Mouse (Mus musculus) T-helper 17 cell (primary cell): ENCODE results near the gene Smad5.

Source experiments
- in situ Hi-C, 2 experiments: fragments of 300-600 bp; cut with MboI, MseI; formaldehyde crosslinking; loops; 1 replicate in 1 of 2; 2 replicates in 1 of 2; pipeline ENCODE4 v1.15.1; 2025; ENCODE audit warnings: high pct_unique_total_duplicates in 2 of 2

Smad5 gene

DNA sequence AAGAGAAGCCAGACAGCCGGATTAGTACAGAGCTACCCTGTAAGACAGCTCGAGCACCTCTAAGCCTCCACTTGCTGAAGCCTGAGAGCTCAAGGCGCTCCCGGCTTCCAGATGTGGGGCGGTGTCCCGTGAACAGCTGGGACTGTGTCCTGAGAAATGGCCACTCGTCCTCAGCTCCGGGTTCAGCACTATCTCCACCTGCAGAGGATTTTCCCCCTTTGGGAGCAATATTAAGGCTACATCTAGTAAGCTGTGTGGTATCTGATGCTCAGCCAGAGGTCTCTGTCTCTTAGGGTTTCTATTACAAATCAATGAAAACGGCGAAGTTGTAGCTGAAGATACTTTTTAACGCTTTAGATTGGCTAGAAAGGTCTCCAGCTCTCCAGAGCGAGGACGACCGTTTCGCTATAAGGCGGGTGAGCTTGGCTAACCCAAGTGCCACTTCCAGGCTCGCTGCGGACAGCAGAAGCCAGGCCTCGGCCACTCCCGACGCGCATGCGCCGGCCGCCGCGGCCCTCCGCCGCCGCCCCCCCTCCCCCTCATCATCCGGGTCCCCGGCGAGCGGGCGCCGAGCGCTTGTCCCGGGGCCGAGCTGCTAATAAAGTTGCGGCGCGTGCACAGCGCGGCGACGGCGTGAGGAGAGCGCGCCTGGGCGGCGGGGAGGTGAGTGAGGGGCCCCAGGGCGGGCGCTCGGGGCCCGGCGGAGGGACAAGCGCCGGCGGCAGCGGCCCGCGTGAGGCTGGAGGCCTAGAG is at the start of gene Smad5:
Gene Smad5 (plus strand): TSS at position 542 of the 753 bp plus-strand sequence.
- in situ Hi-C loops: no loop called here

DNA sequence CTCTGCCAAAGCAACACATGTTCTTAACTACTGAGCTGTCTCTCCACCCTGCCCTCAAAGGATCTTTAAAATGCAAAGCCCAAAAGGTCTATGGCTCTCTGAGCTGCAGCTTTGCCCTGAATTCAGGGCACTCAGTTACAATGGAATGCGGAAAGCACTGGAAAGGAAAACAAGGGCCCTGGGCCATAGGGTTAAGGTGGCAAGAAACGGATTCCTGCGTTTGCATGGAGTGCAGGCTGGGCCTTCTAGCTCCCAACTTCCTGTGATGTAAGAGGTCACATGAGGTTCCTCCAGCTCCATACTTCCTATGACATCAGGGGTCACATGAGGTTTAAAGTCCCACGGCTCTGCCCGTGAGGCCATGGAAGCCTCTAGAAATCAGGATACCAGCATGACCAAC is 48.6 kb upstream of the Smad5 start:
- in situ Hi-C loops: loop anchor here in 1 of 2 experiments (10.0 kb wide), 2 partner anchors 459 to 1331 kb away; no protein-coding TSS in a partner anchor

DNA sequence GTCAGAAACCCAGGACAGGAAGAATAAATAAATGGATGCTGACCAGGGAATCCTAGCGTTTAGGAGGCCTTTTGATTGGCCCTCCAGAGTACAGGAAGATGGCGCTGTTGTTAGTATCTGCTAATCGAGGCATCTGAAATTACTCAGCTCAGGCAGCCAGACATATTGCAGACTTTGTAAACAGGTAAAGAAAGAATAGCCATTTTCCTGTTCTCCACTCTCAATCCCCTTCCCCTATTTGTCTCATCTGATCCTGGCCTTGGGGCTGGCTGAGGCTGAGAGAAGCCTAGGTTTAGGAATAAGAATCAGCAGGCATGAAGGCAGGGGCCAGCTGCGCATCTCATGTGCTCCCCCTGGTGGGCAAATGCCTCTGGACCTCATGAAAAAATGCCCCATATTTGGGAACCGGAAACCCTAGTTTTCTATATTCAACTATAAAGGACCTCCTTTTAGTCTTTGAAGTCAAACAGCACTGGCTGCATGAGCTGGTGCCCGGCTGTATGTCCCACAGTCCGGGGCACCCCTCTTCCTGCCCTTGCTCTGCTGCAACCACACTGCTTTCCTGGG is 44.8 kb upstream of the Smad5 start:
- in situ Hi-C loops: loop anchor here (5.0 to 10.0 kb wide), 3 partner anchors 186 to 1327 kb away; no protein-coding TSS in a partner anchor

DNA sequence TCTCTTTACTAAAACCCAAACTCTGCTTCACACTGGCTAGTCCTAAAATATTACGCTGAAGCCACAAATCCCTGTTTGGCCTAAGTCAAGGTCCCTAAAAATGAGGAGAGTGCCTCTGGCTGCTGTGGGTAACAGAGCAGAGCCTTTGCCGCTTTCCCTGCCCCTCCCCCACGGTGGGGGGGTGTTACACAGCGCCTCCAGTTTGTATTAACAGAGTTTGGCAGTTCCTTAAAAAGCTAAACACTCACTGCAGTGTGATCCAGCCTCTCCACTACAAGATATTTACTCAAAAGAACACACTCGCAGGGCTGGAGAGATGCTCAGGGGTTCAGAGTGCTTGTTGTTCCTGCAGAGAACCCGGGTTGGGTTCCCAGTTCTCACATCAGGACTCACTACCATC is 43.9 kb upstream of the Smad5 start:
- in situ Hi-C loops: loop anchor here (5.0 to 10.0 kb wide), 3 partner anchors 187 to 1326 kb away; no protein-coding TSS in a partner anchor

DNA sequence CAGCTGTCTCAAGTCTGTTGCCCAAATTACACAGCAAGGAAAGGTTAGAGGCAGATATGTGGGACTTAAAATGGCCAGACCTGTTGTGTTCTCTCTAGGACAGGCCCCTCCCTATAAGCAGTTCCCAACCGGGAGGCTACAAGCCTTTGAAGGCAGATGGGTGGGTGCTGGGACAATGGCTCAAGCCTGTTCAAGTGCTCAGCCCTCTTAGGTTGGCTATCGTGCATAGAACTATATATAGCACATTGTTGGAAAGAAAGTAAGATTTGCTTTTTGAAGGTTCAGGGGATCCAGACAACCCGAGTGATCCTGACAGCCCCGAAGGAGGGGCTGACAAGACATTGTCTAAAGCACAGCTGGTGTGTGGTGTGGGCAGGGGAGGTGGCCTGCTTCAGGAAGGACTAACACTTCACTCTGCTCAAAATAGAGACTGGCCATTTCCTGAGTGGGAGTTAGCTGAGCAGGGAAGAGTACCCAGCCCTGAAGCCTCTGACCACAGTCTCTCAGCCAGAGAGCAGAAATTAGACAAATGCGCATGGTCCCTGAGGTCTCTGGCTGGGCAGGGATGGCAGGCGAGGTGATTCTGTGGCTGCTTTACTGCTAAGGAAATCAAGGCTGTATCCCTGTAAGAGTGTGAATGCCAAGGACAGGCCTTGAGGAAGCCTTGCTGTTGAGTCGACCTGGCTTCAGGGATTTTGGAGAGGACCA is 40.7 kb upstream of the Smad5 start:
- in situ Hi-C loops: no loop called here

DNA sequence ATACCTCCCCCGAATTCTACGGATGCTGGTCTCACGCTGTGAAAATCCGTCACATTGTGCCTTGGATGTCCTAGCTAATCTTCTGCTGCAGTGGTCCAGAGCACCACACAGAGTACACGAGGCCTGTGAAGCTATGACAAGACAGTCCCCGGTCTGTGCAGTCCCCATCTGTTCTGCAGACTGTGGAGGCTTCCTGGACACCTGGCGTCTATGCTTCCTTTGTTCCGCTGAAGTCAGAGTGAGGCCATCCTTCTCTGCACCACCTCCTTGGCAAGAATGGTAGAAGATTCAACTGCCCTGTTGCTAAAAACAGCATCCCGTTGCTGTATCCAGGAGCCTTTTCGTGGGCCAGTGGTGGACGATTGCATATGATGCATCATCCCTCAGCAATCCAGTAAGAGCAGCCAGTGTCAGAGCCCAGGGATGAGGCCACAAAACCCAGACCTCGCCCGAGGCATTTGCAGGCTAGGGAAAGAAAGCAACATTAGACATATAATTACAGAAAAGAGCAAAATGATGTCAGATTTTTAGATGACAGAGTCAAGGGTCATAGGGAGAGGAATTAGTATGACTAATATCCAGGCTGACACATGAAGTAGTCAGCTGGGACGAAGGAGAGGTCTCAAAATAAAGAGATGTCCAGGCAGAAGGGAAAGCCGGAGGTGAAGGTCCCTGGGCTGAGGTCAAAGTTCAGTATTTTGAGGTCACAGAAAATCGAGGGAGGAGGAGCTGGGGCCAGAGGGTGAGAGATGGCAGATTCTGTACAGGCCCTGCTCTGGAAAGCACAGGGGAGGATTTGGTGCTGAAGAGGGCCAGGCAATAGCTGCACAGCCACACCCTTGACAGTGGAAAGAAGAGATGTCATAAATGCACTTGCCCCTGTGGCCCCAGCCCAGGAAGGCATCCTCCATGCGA is 38.3 kb upstream of the Smad5 start:
- in situ Hi-C loops: no loop called here

DNA sequence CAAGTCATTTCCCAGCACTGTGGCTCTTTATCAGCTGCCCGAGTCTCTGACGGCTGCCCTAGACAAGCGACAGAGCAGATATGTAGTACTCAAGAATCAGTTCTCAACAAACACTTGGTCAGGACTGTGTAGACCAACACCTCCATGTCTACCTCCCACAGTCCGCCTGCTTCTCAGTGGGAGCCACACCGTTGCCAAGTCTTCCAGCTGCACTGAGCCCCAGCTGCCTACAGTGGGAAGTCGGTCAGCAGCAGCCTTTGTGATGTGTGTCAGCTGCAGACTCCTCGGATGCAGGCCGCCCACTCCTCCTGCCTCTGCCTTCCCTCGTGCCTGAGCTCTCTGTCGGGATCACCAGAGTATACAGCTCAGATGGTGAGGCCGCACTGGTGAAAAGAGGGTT is 31.6 kb upstream of the Smad5 start:
- in situ Hi-C loops: no loop called here

DNA sequence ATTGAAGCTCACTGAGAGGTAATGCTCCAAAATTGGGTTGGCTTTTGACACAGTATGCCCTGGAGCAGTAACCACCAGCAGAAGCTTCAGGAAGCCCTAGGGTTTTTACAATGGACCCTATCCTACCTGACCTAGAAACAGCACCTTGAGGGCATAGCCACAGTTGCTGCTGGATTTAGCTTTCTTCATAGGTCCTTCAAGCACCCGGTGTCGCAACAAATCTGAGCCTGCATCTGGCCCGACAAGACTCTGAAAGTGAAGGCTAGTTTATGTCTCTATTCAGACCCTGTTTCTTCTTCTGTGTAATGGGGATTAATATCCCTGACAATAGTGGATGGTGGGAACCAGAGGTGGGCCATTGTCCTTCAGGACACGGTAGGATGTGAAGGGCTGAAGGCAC is 25.1 kb upstream of the Smad5 start:
- in situ Hi-C loops: no loop called here

DNA sequence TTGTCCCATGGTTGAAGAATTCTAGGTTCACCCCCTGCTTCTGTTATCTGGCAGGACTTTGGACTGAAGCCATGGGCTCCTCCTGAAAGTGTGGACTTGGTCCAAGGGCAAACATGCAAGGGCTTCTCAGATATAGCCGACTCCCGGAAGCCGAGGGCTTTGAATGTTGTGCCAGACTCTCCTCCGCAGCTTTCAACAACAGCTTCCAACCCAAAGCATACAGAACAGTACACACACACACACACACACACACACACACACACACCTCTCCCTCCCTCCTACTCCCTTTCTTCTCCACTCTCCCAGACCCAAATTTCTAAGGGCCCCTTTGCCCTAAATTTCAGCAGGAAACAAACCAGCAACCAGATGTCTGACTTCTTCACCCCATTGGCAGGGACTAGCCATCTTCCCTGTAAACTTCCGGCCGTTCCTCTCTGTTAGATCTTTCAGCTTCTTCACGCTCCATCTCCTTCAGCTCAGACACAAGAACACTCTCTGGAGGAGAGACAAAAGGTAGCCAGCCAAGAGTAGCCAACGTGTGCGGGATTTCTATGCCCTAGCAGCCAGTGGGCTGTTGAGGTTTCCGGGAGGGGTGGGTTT is 24.5 kb upstream of the Smad5 start:
- in situ Hi-C loops: no loop called here

DNA sequence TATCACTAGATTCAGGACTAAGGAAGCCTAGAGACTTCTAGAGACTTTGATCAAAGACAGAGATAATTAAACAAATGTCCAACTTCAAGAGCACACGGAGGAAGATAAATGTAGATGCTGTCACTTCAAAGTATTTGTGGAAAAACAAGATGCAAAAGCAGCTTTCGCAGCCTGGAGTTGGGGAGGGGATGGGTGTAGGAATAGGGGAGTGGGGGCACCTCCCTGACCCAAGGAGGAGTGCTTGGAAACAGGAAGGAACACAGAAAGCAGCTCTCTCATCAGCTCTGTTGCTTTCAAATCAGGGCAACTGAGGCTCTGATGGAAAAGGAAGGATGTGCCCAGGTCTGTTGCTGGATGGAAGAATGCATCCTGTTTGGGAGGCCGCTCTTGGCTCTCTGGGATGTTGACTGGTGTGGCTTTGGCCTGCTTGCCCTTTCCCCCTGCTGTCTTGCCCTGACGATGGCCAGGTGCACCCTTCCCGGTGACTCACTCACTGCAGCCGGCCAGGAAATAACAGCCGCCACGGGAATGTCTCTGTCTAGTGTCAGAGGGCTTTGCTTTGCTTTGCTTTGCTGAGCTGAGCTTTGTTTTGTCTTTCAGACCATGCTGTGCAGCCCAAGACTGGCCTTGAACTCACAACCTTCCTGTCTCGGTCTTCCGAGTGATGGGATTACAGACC is 23.8 kb upstream of the Smad5 start:
- in situ Hi-C loops: no loop called here

DNA sequence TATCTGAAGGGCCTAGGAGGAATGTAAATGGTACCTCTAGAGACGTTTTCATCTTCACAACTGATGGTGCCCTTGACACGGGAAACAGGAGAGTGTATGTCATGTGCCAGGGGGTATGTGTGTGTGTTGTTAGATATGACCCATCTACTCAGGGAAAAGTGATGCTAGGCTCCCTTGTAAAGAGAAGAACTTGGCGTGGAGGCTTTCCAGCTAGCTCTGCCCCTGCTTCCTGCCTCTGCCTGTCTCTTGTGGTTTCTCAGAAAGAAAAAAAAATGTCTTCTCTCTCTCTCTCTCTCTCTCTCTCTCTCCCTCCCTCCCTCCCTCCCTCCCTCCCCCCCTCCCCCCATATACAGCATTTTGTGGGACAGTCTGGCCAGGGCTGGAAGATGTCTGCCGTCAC is 20.9 kb upstream of the Smad5 start:
- in situ Hi-C loops: no loop called here

DNA sequence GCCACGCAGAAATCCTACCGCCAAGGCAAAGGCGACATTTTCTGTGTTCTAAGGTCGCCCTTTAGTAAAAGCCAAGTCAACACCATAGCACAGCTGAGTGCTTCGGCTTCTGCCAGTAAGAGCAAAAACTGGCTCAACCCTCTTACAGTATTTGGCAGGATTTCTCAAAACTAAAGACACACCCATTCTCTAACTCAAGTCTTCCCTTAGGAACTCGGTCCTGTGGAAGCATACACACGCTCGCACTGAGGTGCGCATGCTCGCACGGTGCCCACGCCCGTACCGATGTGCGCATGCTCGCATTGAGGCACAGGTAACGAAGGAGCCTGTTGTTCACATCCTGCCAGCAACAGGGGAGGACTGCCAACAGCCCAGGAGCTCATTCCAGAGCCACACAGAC is 20.5 kb upstream of the Smad5 start:
- in situ Hi-C loops: no loop called here

DNA sequence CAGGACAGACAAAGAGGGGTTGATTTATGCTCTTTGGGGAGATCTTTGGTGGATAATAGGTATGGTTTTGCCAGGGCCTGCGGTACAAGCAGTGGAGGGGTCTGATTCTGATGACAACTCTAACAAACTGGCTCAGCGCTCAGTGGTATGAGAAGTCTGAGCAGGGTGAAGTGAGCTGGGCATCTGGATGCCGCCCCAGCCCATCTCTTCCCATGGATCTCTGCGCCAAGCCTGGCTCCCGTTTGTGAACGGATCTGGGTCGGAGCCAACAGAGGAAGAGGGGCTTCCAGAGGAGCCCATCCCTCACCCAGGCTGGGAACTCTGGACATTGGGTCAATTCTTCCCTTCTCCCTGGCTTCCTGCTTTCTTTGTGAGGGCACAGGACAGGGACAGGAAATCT is 19.5 kb upstream of the Smad5 start:
- in situ Hi-C loops: no loop called here

DNA sequence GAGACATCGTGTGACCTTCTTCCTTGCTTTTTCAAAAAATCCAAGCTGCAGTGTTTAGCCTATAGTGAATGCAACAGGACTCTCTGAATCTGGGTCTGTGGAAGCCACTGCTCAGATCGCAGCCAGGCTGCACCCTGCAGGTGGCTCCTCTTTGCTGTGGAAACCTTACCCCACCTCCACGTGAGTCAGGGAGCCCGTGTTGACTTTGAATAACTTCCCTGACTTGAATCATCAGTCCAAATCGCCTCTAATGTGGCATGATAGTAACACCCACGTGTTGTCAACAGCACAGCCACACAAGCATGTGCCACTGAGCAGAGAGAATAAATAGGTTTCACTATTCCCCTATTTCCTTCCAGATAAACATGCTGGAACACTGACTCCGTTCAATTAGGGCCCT is 10.8 kb upstream of the Smad5 start:
- in situ Hi-C loops: loop anchor here (5.0 kb wide), 1 partner anchor 50 kb away; no protein-coding TSS in a partner anchor

DNA sequence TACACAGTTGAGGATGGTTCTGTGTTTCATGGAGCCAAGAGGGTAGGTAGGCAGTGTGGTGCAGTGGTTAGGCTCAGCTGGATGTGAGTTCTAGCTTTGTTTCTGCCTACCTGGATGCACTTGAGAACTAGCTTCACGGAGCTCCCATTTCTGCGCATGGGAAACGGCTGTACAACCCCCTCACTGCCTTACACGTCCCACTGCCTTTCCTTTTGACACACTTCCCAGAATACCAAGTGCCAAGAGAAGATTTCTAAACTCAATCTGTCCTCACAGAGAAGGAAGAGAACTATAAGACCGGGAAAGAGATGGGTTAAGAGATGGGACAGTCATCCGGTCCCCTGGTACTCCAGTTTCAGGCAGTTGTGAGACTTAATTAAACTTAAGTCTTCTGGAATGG is 10.2 kb upstream of the Smad5 start:
- in situ Hi-C loops: loop anchor here (5.0 kb wide), 1 partner anchor 50 kb away; no protein-coding TSS in a partner anchor

DNA sequence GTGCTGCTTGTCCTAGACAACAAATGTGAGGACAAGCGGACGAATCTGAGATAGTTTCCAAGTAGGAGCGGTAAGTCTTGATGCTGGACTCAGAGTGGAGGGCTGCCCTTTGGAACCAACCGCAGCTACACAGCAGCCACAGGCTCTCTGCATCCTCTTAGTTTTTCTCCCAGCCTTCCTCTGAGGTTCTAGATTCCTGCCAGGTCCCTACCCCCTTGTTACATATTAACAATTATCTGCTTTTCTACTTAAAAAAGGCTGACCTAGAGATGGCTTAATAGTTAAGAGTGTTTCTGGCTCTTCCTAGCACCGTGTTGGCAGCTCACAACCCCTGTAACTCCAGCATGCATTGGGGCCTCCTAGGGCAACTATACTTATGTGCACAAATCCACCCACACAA is 7.1 kb upstream of the Smad5 start:
- in situ Hi-C loops: no loop called here

DNA sequence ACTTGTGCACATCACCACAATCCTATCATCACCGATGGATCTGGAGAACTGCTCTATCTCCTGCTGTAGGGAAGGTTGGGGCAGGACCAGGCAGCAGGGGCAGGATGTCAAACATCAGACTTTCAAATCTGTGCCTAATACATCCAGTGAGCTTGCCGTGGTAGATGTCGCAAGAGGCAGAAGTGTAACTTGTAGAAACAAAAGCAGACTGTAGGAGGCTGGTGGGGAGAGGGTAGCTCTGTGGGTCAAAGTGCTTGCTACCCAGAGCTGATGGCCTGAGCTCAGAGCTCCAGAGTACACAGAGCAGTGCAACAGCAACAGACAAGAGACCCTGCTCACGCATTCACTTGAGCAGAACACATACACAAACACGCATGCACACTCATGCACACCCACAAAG is 6.1 kb upstream of the Smad5 start:
- in situ Hi-C loops: no loop called here

DNA sequence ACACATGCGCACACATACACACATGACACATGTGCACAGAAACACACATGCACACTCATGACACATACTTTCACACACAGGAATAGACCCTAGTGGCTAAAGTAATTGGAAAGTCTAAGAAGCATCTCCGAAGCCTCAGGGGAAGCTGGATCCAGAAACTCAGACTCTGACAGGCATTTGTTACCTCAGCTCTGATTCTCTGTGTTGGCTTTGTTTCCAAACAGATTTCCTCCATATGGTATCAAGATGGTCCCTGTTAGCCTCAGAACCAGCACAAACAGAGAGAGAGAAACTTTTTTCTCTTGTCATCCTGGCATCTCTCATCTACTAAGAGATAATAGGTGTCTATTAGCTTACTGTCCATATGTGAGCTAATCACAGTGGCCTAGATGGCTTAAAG is 5.6 kb upstream of the Smad5 start:
- in situ Hi-C loops: no loop called here

DNA sequence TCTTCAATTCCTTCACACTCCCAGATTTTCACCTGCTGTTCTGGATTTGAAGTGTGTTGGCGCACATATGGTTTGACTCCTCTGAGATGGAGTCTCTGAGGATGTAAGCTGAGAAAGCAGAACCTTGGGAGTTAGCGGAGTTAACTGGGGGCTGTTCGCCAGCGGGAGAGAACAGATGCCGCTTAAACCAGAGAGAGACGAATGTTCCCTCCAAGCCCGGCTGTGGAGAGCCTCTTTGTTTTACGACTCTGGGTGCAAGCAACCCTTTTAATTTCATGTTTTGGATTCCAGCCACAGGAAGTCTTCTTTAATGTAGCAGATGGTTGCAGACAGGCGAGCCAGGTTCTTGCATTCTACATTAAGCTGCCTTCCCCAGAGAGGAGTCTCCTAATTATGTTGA is 4.4 kb upstream of the Smad5 start:
- in situ Hi-C loops: no loop called here

DNA sequence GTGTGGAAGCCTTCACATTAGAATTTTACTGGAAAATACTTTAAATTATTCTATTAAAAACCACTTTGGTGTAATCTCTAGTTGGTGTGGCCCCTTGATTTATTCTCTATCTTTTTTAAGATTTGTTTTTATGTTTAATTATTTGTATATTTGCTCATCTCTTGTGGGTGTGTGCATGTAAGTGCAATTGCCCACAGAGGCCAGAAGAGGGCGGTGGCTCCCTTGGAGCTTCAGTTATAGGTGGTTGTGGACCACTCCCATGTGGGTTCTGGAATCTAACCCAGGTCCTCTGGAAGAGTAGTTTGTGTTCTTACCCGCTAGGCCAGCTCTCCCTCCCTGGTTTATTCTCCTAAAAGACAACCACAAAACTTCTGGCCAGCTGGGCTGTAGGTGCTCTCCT is 3.4 kb upstream of the Smad5 start:
- in situ Hi-C loops: no loop called here

DNA sequence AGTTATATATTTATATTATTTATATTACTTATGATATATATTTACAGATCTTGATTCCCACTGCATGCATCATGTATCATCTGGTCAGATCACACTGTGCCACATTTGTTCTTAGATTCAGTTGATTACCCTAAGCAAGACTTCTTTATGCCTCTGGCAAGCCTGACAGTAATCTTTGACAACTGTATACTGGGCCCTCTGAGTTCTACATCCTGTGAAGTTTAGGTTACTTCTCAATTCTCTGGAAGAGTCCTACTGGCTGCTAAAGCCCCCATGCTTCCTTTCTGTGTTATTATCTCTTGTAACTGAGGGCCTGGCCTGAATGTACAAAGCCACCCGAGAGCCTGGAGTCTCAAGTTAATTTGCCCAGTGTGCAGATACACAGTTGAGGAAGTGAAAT is 1.8 kb upstream of the Smad5 start:
- in situ Hi-C loops: no loop called here
